Mouse (Mus musculus) G1E (cell line): Measurements from ENCODE around the gene Zfp619. TPM values are rescaled to one million over a fixed set of nuclear protein-coding genes. Genes with fewer than 3 reads are reported as not detected.

ENCODE experiments used
- ATAC-seq: 2 replicates; pipeline ENCODE4 v1.8.0; 2016; ENCODE audit warnings: mild to moderate bottlenecking; ENCODE audit not compliant: insufficient number of reproducible peaks, poor library complexity, low FRiP score, severe bottlenecking; ENCODE audit errors: extremely low read depth
- DNase-seq: peaks from one replicate; pipeline ENCODE4 v3.0.0; 2012; ENCODE audit warnings: low spot score
- H3K27me3 ChIP-seq: 2 replicates; pipeline ENCODE4 v1.6.1; 2012; ENCODE audit warnings: mild to moderate bottlenecking, low read length, inconsistent platforms; ENCODE audit not compliant: insufficient read depth
- H3K36me3 ChIP-seq: replicated peaks from 2 replicates; pipeline ENCODE3; 2012; ENCODE audit warnings: mild to moderate bottlenecking, inconsistent platforms
- H3K4me1 ChIP-seq: 2 replicates; pipeline ENCODE4 v1.6.1; 2012; ENCODE audit warnings: low read depth, low read length, inconsistent platforms, mixed read lengths; ENCODE audit not compliant: insufficient read depth
- H3K4me3 ChIP-seq: 2 replicates; pipeline ENCODE4 v1.5.1; 2012; ENCODE audit warnings: low read depth, mild to moderate bottlenecking, inconsistent platforms, low read length, moderate library complexity, mixed read lengths
- H3K9me3 ChIP-seq: replicated peaks from 2 replicates; pipeline ENCODE4 v1.6.1; 2012; ENCODE audit warnings: inconsistent platforms
- CTCF ChIP-seq: IDR thresholded peaks from 2 replicates; pipeline ENCODE4 v1.5.1; 2012; ENCODE audit warnings: low read depth, low read length, inconsistent platforms, mixed read lengths
- GATA1 ChIP-seq: IDR thresholded peaks from 2 replicates; pipeline ENCODE4 v1.6.1; 2012; ENCODE audit warnings: borderline replicate concordance, low read length, inconsistent platforms, mixed read lengths
- GATA2 ChIP-seq: IDR thresholded peaks from 2 replicates; pipeline ENCODE4 v1.6.1; 2012; ENCODE audit warnings: low read depth, low read length, inconsistent platforms, borderline replicate concordance
- POLR2AphosphoS5 ChIP-seq: IDR thresholded peaks from 2 replicates; pipeline ENCODE4 v1.6.1; 2012; ENCODE audit warnings: low read depth, low read length, inconsistent platforms; ENCODE audit not compliant: insufficient replicate concordance
- TAL1 ChIP-seq: conservative IDR thresholded peaks from 2 replicates; pipeline ENCODE4 v1.6.1; 2012; ENCODE audit warnings: low read depth, low read length, inconsistent platforms, mixed read lengths
- polyA plus RNA-seq: library from polyadenylated mRNA; stranded (reverse); fragments of >175 nt; gene quantifications from 2 replicates; pipeline ENCODE4 v1.2.3, GENCODE M21; 2012
- total RNA-seq, 2 experiments: library from RNA; stranded (forward) in 1 of 2; stranded (reverse) in 1 of 2; fragments of 200-1000 nt in 1 of 2; fragments of >200 nt in 1 of 2; fragmentation: Nextera tagmentation in 1 of 2; gene quantifications; 2 replicates each; pipeline ENCODE4 v1.2.3; 2014 to 2017

Zfp619 gene
- total RNA-seq (2014; fragmentation: Nextera tagmentation), result 2.3 TPM in 2 replicates
- total RNA-seq (2017), result 1.5 and 1.9 TPM in 2 replicates
- 0.11 and 0.12 TPM in 2 replicates for polyA plus RNA-seq

- H3K9me3 ChIP-seq, result no peaks in the 10 kb centered on the region
- DNase-seq (peak; percentile 83), ATAC-seq (peak; percentile 96)
- H3K36me3 ChIP-seq, result no peaks in the 10 kb centered on the region
- H3K4me3 ChIP-seq, result peak within 1 kb of the TSS; percentile 80
- H3K27me3 ChIP-seq, result no peaks in the 10 kb centered on the region
- TF ChIP-seq POLR2AphosphoS5, result no peak
- no peak for TF ChIP-seq GATA1
- no peak for TF ChIP-seq TAL1
- no peak for TF ChIP-seq CTCF
- no peak for TF ChIP-seq GATA2
- no peaks in the 10 kb centered on the region for H3K4me1 ChIP-seq
Measured at GRCm38 (mm10) chr7:39517616-39518177, at the start of gene Zfp619. Gene Zfp619, plus strand, starts transcription at chr7:39517766.

- no peak for TF ChIP-seq TAL1
- TF ChIP-seq GATA2, result no peak
- no peak for TF ChIP-seq POLR2AphosphoS5
- no peak for TF ChIP-seq CTCF
- TF ChIP-seq GATA1, result no peak
- Histone ChIP-seq H3K4me1 (no peaks in the 10 kb centered on the region), H3K4me3 (no peak overlapping the region), H3K9me3 (peaks cover 13% of the 10 kb centered on the region), H3K27me3 (no peaks in the 10 kb centered on the region), H3K36me3 (no peaks in the 10 kb centered on the region)
- DNase-seq (no peak), ATAC-seq (no peak)
Measured at GRCm38 (mm10) chr7:39479013-39479412, 38.6 kb upstream of the Zfp619 start.

DNA sequence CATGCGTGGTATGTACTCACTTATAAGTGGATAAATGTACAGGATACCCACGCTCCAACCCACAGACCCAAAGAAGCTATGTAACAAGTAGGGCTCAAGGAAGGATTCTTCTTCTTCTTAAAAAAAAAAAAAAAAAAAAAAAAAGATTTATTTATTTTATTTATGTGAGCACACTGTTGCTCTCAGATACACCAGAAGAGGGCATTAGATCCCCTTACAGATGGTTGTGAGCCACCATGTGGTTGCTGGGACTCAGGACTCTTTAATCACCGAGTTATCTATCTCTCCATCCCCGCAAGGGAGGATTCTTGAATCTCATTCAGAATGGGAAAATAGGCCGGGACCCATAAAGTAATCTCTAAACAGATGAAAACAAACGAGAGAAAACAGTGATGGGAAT, 33.2 kb upstream of the Zfp619 start:
- H3K4me1 ChIP-seq, result no peaks in the 10 kb centered on the region
- no peak for DNase-seq
- H3K36me3 ChIP-seq, result no peaks in the 10 kb centered on the region
- H3K4me3 ChIP-seq, result no peak overlapping the region
- H3K27me3 ChIP-seq, result no peaks in the 10 kb centered on the region
- no peak for ATAC-seq
- 0 out of 2 replicates have a peak, but pooled peaks cover 2% of the 10 kb centered on the region for H3K9me3 ChIP-seq
- TF ChIP-seq GATA1 (no peak), POLR2AphosphoS5 (no peak), GATA2 (no peak), TAL1 (no peak), CTCF (no peak)

DNA sequence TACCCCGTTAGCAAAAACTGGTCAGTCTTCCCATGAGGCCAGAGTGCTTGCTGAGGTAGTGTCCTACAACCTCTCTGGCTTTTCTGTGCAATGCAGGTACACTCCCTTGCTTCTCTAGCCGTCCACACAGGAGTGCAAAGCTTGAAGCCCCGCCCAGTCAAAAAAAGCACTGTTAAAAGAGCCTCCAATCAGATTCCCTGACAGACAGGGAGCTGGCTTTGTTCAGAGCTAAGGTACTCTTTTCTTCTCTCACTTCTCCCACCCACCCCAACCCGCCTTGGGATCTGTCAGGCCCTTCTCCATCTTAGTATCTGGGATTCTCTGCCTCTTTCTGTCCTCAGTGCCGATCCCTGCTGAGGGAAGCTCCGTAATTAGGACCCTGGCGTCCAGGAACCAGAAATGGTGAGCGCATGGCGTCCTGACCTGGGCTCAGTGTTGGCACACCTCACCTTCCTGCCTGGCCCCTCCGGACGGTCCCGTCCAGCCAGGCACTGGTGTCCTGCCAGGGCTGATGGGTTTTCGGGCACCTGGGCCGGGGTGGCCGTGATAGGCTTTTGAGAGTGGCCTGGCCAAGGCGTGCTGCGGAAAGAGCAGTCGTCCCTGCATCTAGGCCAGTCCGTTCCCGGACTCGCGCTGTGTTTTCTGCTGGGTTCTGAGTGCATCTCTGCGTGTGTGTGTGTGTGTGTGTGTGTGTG, 30.3 kb upstream of the Zfp619 start:
- TF ChIP-seq GATA1 (no peak), CTCF (no peak), GATA2 (no peak), TAL1 (no peak)
- no peak for ATAC-seq
- Histone ChIP-seq H3K27me3 (no peaks in the 10 kb centered on the region), H3K4me1 (no peaks in the 10 kb centered on the region), H3K9me3 (no peaks in the 10 kb centered on the region), H3K4me3 (no peak overlapping the region; the same call in 1 of the 2 replicates), H3K36me3 (no peaks in the 10 kb centered on the region)
- no peak for DNase-seq

- H3K36me3 ChIP-seq, result no peaks in the 10 kb centered on the region
- no peak for ATAC-seq
- H3K9me3 ChIP-seq, result no peaks in the 10 kb centered on the region
- TF ChIP-seq TAL1, result no peak
- no peak for TF ChIP-seq GATA2
- TF ChIP-seq CTCF, result no peak
- no peak for TF ChIP-seq POLR2AphosphoS5
- TF ChIP-seq GATA1, result no peak
- H3K4me3 ChIP-seq, result no peak overlapping the region
- H3K4me1 ChIP-seq, result no peaks in the 10 kb centered on the region
- H3K27me3 ChIP-seq, result no peaks in the 10 kb centered on the region
- no peak for DNase-seq
Measured at GRCm38 (mm10) chr7:39487854-39488205, 29.7 kb upstream of the Zfp619 start.

GRCm38 (mm10) chr7:39494646-39495045, 22.9 kb upstream of the Zfp619 start:
- ATAC-seq, result no peak
- TF ChIP-seq POLR2AphosphoS5 (no peak), GATA1 (no peak), CTCF (no peak), TAL1 (no peak), GATA2 (no peak)

More at GRCm38 (mm10) chr7:39494646-39495045, 22.9 kb upstream of the Zfp619 start:
- Histone ChIP-seq H3K4me3 (no peak overlapping the region), H3K4me1 (no peaks in the 10 kb centered on the region), H3K36me3 (no peaks in the 10 kb centered on the region), H3K27me3 (no peaks in the 10 kb centered on the region), H3K9me3 (no peaks in the 10 kb centered on the region)
- DNase-seq, result no peak
